Mouse (Mus musculus): ENCODE measurements around the gene Gm10260.

DNA sequence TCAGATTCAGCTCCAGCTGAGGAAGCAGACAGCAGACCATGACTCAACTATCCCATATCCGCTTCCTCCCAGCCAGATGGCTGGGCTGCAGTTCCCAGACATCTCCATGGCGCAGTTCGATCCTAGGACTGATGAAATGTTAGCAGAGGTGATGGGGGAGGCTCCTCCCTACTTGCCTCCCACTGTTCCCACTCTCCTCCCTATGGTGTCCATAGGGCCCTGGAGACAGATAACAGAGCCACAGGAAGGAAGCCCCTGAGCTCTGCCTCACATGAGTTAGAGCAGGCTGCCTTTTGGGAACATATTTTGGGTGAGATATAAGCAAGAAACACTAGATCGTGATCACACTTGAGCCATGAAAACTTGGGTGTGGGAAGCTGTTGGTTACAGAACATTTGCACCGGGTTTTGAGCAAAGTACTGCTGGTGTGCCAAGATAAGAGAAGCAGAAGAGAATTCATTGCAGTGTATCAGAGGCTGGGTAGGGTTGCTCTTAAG lies 18.3 kb upstream of the Gm10260 start:
- no peak for TF ChIP-seq CTCF (IDR thresholded peaks at IDR 0.05; ENCODE audit: low read depth)
- no peak for TF ChIP-seq EP300 (IDR thresholded peaks at IDR 0.05; ENCODE audit: low read depth)
